Mouse (Mus musculus) liver, adult 2 months (tissue): ENCODE results near the gene Gm20388. TPM values are rescaled to one million over a fixed set of nuclear protein-coding genes. Genes with fewer than 3 reads are reported as not detected.
A peak's percentile ranks its signal among the peaks of the same experiment; 100 is the strongest.

ENCODE experiments used
- DNase-seq: peaks from one replicate; pipeline ENCODE4 v3.0.0-alpha.2; 2011; ENCODE audit warnings: low read depth, low spot score; ENCODE audit errors: extremely low read depth
- H3K27ac ChIP-seq: fragments of 200-500 bp; replicated peaks from 2 replicates; pipeline ENCODE4 v1.5.1; 2012; ENCODE audit warnings: low read depth, mild to moderate bottlenecking, control low read depth, inconsistent platforms, low read length; ENCODE audit not compliant: insufficient read depth
- H3K27me3 ChIP-seq: fragments of 200-500 bp; 2 replicates; pipeline ENCODE4 v1.6.1; 2012; ENCODE audit warnings: mild to moderate bottlenecking, moderate library complexity, low read length, inconsistent platforms; ENCODE audit not compliant: control insufficient read depth, insufficient read depth
- H3K36me3 ChIP-seq: fragments of 200-500 bp; 2 replicates; pipeline ENCODE4 v1.6.1; 2012; ENCODE audit warnings: low read length, inconsistent platforms; ENCODE audit not compliant: control insufficient read depth, insufficient read depth
- H3K4me1 ChIP-seq: fragments of 200-500 bp; 2 replicates; pipeline ENCODE4 v1.6.1; 2011; ENCODE audit warnings: low read length; ENCODE audit not compliant: control insufficient read depth, insufficient read depth
- H3K4me3 ChIP-seq: fragments of 200-500 bp; 2 replicates; pipeline ENCODE4 v1.5.1; 2011; ENCODE audit warnings: low read depth, mild to moderate bottlenecking, control low read depth, low read length, moderate library complexity; ENCODE audit not compliant: insufficient read depth
- H3K79me2 ChIP-seq: fragments of 200-500 bp; 2 replicates; pipeline ENCODE4 v1.6.1; 2012; ENCODE audit warnings: inconsistent platforms, mild to moderate bottlenecking, low read length, moderate library complexity; ENCODE audit not compliant: control insufficient read depth, insufficient read depth
- H3K9ac ChIP-seq: fragments of 200-500 bp; 2 replicates; pipeline ENCODE4 v1.6.1; 2012; ENCODE audit warnings: low read depth, mild to moderate bottlenecking, control low read depth, inconsistent platforms, low read length
- CTCF ChIP-seq: fragments of 200-500 bp; IDR thresholded peaks from 2 replicates; pipeline ENCODE4 v1.5.1; 2011; ENCODE audit warnings: low read depth, low read length, control low read depth
- POLR2A ChIP-seq: fragments of 200-500 bp; IDR thresholded peaks from 2 replicates; pipeline ENCODE4 v1.6.1; 2011; ENCODE audit warnings: low read length, control low read depth; ENCODE audit not compliant: insufficient read depth; ENCODE audit errors: extremely low read depth
- WGBS: fragments of 180-500 bp; shearing (Covaris S2); methylation state at CpG from one replicate; pipeline ENCODE4 v1.1.7; 2018; 5-methylcytosine and 5-hydroxymethylcytosine counted together
- polyA plus RNA-seq: library from polyadenylated mRNA; depleted of rRNA; stranded (reverse); fragments of >200 nt; gene quantifications from 2 replicates; pipeline ENCODE4 v1.2.3, GENCODE M21; 2012
- total RNA-seq: library from RNA; depleted of rRNA; stranded (reverse); fragments of >200 nt; gene quantifications from 2 replicates; pipeline ENCODE4 v1.2.3, GENCODE M21; 2014

Gm20388 gene
- total and polyA plus RNA-seq, 2 experiments = 6.4 to 19.9 TPM

DNA sequence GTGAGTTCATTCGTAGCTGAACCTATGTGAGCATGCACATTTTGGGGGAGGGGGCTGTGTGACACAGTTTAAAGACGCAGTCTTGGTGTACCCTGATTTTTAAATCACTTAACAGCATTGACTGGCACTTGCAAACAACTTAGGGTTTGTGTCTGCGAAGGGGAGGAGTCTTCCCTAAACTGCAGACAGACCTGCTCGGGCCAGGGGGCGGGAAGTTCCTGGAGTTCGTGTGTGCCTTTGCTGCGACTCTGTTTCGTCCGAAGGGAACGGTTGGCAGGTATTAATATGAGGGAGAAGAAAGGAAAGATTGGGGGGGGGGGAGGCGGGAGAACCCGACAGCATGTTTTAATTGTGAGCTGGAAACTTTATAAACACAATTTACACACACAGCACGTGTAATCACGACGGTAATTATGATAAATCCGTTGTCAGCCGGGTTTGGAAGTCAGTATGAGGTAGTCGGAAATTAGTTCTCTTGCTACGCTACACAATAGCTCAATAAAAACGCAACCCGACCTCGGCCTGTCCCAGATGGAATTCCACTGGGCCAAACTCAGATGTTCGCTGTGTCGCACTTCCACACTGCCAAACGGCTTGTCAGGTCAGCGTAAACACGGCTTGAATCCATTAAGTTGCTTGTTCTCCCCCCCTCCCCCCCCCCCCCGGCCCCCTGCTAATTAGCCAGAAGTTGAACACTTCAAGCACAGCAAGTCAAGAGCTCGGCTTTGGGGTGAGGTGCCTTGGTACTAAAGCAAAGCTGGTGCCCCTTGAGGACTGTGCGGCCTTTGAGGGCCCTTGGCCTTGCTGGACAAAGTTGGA, 1264.3 kb downstream of the Gm20388 start:
- TF ChIP-seq CTCF = no peak
- no peak for TF ChIP-seq POLR2A
- no peak for DNase-seq
- Histone ChIP-seq H3K4me1 (no peaks in the 10 kb centered on the region), H3K79me2 (no peaks in the 10 kb centered on the region), H3K36me3 (no peaks in the 10 kb centered on the region), H3K9ac (no peak overlapping the region), H3K27me3 (no peaks in the 10 kb centered on the region; the same call in 1 of the 2 replicates), H3K27ac (no peak overlapping the region), H3K4me3 (no peak overlapping the region)
- 67% methylated on average over 30 of the region's 30 CpGs for WGBS

DNA sequence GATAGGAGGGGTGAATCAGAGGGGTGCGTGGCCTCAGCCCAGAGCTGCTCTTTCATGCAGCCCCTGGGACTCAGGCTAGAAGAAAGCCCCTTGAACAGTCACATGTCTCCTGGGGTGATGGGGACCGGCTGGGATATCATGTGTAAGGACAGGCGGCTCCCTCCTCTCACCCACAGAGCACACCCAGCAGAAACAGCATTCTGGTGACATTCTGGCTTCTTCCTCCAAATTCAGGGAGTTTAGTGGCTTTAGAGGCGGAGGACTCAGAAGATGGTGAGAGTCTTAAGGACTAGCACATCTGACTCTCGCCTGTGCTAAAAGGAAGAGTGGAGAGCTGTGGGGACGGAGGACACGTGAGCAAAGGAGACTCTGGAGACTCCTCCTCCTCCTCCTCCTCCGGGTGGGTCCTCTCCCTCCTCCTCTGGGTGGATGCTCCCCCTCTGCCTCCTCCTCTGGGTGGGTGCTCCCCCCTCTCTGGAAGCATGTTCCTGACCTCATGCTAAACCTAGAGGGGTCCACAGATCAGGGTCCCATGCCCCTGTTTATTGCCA, 1265.0 kb downstream of the Gm20388 start:
- Histone ChIP-seq H3K27ac (no peak overlapping the region), H3K4me3 (no peak overlapping the region), H3K9ac (no peak overlapping the region), H3K27me3 (no peaks in the 10 kb centered on the region; the same call in 1 of the 2 replicates), H3K4me1 (no peaks in the 10 kb centered on the region), H3K36me3 (no peaks in the 10 kb centered on the region), H3K79me2 (no peaks in the 10 kb centered on the region)
- no peak for DNase-seq
- no peak for TF ChIP-seq POLR2A
- TF ChIP-seq CTCF = no peak
- 77% methylated on average over 8 of the region's 8 CpGs for WGBS

GRCm38 (mm10) chr8:121176291-121176690, 1265.7 kb downstream of the Gm20388 start:
- peak; percentile 8 for DNase-seq
- TF ChIP-seq CTCF = no peak
- TF ChIP-seq POLR2A = no peak
- Histone ChIP-seq H3K27ac (no peak overlapping the region), H3K4me3 (no peak overlapping the region), H3K9ac (no peak overlapping the region), H3K79me2 (no peaks in the 10 kb centered on the region), H3K4me1 (no peaks in the 10 kb centered on the region), H3K36me3 (no peaks in the 10 kb centered on the region), H3K27me3 (no peaks in the 10 kb centered on the region; the same call in 1 of the 2 replicates)
- 37% methylated on average over 3 of the region's 3 CpGs for WGBS

DNA sequence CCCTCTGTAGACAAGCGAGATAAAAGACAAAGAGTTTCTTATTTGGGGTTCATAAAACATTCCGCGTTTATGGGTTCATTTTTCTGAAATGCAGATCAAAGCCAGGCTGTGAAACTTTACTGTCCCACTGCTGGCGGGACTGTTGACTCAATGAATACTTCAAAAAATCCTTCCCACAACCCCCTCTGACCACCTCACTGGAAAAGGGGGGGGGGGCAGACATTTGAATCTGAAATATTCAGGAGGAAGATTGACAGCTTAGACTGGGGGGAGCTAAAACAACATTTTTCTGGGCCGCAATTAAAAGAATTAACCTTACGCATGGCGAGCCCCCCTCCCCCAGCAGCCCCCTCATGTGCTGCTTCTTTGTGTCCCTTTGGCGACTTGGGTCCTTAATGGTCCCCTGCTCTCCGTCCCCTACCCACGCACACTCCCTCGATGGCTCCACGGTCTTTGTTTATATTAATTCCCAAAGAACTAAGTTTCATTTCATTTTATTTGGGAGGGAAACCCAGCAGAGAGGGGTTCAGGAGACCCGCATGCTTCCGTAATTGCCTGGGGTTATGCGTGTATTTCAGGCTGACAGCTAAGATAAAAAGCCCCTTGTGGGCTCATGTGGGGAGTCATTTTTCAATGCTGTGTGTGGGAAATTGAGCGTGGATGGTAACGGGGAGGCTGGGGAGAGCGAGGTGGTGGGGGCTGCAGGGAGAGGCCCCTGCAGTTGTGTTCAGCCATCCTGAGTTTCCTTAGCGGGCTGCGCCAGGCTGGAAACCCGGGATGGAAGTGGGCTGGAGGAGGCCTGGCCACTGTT, 1270.0 kb downstream of the Gm20388 start:
- no peak for DNase-seq
- TF ChIP-seq POLR2A = no peak
- TF ChIP-seq CTCF = no peak
- Histone ChIP-seq H3K27me3 (no peaks in the 10 kb centered on the region; the same call in 1 of the 2 replicates), H3K79me2 (no peaks in the 10 kb centered on the region), H3K27ac (no peak overlapping the region), H3K9ac (no peak overlapping the region), H3K4me1 (no peaks in the 10 kb centered on the region), H3K36me3 (no peaks in the 10 kb centered on the region), H3K4me3 (no peak overlapping the region)
- 87% methylated on average over 21 of the region's 21 CpGs for WGBS

DNA sequence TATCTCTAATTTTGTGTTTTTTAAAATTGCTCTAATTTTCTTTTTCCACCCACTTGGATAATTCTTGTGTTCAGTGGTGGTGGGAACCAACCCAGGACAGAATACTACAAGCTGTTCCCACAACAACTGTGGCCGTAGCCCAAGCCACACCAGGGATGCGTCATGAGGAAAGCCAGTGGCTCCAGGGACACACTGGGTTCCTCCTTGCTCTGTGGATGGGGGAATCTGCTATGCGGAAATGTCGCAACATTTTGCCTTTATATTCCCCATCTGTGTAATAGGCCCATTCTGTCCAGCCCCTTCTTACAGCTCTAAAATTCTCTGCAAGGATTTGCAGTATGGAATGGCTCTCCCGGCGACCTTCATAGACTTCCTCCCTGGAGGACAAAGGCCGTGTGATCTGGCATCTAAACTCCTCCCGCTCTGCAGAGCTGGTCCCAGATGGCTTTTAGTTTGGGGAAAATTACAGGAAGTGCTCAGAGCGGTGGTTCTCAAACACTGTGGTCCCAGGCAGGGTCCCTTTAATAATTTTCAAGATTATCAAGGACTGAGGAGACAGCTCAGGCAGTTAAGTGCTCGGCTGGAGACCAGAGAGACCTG, 1270.7 kb downstream of the Gm20388 start:
- H3K27me3 ChIP-seq = no peaks in the 10 kb centered on the region; the same call in 1 of the 2 replicates
- H3K9ac ChIP-seq = no peak overlapping the region
- H3K79me2 ChIP-seq = no peaks in the 10 kb centered on the region
- DNase-seq = no peak
- H3K36me3 ChIP-seq = no peaks in the 10 kb centered on the region
- TF ChIP-seq CTCF (no peak), POLR2A (no peak)
- H3K27ac ChIP-seq = no peak overlapping the region
- H3K4me3 ChIP-seq = no peak overlapping the region
- 68% methylated on average over 10 of the region's 10 CpGs for WGBS
- H3K4me1 ChIP-seq = no peaks in the 10 kb centered on the region
